Mouse (Mus musculus): ENCODE measurements at regions not wholly inside any gene's neighbourhood (a gene's known extent, or its start where the extent isn't known, plus 50 kb on each side); places are given as distances from the start of the nearest gene placed in this dataset.

DNA sequence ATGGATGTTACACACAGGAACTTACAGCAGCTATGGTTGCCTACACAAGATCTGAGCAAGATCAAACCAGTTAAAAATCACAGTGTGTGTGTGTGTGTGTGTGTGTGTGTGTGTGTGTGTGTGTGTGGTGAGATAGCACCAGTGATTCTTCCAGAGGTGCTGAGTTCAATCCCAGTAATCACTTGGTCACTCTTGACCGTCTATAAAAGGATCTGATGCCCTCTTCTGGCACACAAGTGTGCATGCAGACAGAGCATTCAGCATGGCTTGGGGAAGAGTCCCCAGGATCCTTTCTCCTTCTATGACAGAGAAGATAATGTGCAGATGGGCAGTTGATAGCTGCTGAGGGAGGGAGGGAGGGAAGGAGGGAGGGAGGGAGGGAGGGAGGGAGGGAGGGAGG lies 274.4 kb upstream of the Pkn2 start:
- H3K36me3 ChIP-seq: no peaks in the 10 kb centered on the region
- no peak overlapping the region for H3K27ac ChIP-seq (ENCODE audit: poor library complexity, severe bottlenecking)
- no peaks in the 10 kb centered on the region for H3K4me1 ChIP-seq (replicated peaks)
- H3K9me3 ChIP-seq (replicated peaks): no peaks in the 10 kb centered on the region
- H3K27me3 ChIP-seq (replicated peaks): no peaks in the 10 kb centered on the region
- ATAC-seq (ENCODE audit: insufficient number of reproducible peaks, low FRiP score): no peak
- H3K4me2 ChIP-seq: no peak overlapping the region
- 43% methylated on average over 1 of the region's 1 CpGs for WGBS
- no peak overlapping the region for H3K9ac ChIP-seq
- no peak overlapping the region for H3K4me3 ChIP-seq

DNA sequence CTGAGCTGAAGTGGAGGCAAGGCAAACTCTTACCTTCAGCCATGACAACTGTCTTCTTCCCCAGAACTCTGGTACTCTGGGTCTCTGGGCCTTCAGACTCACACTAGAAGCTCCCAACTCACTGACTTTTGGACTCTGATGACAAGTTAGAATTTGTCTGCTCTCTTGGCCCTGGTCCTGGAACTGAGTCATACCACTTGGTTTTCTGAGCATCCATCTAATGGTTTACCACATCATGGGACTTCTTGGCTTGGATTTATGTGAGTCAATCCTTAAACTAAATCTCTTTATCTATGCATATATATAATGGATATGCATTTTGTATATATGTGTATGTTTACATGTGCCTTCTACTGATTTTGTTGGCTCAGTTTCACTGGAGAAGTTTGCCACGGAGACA lies 273.8 kb upstream of the Pkn2 start:
- H3K4me3 ChIP-seq: no peak overlapping the region
- ATAC-seq (ENCODE audit: insufficient number of reproducible peaks, low FRiP score): no peak
- H3K9ac ChIP-seq: no peak overlapping the region
- H3K27ac ChIP-seq (ENCODE audit: poor library complexity, severe bottlenecking): no peak overlapping the region
- H3K9me3 ChIP-seq (replicated peaks): no peaks in the 10 kb centered on the region
- H3K27me3 ChIP-seq (replicated peaks): no peaks in the 10 kb centered on the region
- H3K4me2 ChIP-seq: no peak overlapping the region
- H3K4me1 ChIP-seq (replicated peaks): no peaks in the 10 kb centered on the region
- no peaks in the 10 kb centered on the region for H3K36me3 ChIP-seq
- 79% methylated on average over 1 of the region's 1 CpGs for WGBS

DNA sequence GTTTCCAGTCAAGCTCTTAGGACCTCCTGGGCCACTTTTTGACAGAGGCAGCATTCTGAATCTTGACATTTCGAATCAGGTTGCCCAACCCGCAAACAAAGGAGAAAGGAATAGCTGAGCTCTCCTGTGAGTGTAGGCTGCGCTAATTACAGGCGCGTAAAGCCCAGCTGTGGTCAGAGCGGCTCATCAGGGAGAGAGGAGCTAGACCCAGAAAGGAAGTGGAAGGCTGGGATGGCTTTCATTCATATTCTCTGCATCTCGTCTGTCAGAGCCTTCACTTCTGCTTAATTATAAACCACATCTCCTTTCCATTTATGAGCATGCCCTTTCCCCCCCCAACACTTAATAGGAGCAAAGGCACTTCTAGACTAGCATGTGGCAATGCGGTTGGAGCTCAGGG lies 265.7 kb upstream of the Pkn2 start:
- no peak overlapping the region for H3K27ac ChIP-seq (ENCODE audit: poor library complexity, severe bottlenecking)
- H3K4me2 ChIP-seq: no peak overlapping the region
- no peaks in the 10 kb centered on the region for H3K36me3 ChIP-seq
- no peak overlapping the region for H3K4me3 ChIP-seq
- H3K9me3 ChIP-seq (replicated peaks): no peaks in the 10 kb centered on the region
- H3K4me1 ChIP-seq (replicated peaks): no peaks in the 10 kb centered on the region
- no peak overlapping the region for H3K9ac ChIP-seq
- 57% methylated on average over 8 of the region's 8 CpGs for WGBS
- no peaks in the 10 kb centered on the region for H3K27me3 ChIP-seq (replicated peaks)
- no peak for ATAC-seq (ENCODE audit: insufficient number of reproducible peaks, low FRiP score)

DNA sequence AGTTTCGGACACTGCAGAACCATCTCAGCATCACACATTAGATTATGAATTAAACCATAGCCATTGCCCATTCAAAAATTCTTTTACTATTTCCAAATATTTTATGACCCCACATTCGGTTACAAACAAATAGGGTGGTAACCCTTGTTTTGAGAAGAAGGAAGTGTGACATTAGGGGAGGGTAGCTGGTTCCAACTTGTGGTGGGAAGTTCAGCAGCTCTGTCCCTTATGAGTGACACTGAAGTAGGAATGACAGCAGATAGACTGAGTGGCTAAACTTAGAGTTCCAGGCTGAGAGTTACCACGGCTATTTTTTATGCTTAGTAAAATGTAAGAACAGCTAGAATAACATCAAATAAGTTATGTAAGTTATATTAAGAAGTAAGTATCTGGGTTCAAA lies 257.1 kb upstream of the Pkn2 start:
- H3K27ac ChIP-seq (ENCODE audit: poor library complexity, severe bottlenecking): no peak overlapping the region
- H3K27me3 ChIP-seq (replicated peaks): no peaks in the 10 kb centered on the region
- H3K4me3 ChIP-seq: no peak overlapping the region
- no peaks in the 10 kb centered on the region for H3K9me3 ChIP-seq (replicated peaks)
- WGBS: 72% methylated on average over 3 of the region's 3 CpGs
- no peak overlapping the region for H3K4me2 ChIP-seq
- H3K4me1 ChIP-seq (replicated peaks): no peaks in the 10 kb centered on the region
- H3K9ac ChIP-seq: no peak overlapping the region
- no peak for ATAC-seq (ENCODE audit: insufficient number of reproducible peaks, low FRiP score)
- H3K36me3 ChIP-seq: no peaks in the 10 kb centered on the region

DNA sequence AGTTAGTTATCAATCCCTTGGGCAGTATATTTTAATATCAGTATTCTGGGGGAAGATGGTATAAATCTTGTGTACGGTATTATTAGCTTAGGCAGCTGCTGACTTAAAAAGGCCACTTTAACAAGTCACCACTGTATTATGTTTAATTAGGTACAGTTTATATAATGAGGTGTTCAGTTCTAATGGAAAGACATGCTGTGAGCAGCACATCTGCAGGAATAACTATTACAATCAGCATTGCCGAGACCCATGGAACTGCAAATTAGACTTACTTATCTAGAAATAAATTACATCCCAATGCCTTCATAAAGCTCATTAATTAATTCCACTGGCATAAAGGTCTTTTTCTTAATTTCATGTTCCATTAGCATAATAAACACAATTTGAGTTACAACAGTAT lies 252.7 kb upstream of the Pkn2 start:
- H3K36me3 ChIP-seq: no peaks in the 10 kb centered on the region
- no peak overlapping the region for H3K9ac ChIP-seq
- no peak for ATAC-seq (ENCODE audit: insufficient number of reproducible peaks, low FRiP score)
- 80% methylated on average over 2 of the region's 2 CpGs for WGBS
- no peak overlapping the region for H3K27ac ChIP-seq (ENCODE audit: poor library complexity, severe bottlenecking)
- H3K9me3 ChIP-seq (replicated peaks): no peaks in the 10 kb centered on the region
- no peak overlapping the region for H3K4me3 ChIP-seq
- no peaks in the 10 kb centered on the region for H3K4me1 ChIP-seq (replicated peaks)
- H3K4me2 ChIP-seq: no peak overlapping the region
- no peaks in the 10 kb centered on the region for H3K27me3 ChIP-seq (replicated peaks)

DNA sequence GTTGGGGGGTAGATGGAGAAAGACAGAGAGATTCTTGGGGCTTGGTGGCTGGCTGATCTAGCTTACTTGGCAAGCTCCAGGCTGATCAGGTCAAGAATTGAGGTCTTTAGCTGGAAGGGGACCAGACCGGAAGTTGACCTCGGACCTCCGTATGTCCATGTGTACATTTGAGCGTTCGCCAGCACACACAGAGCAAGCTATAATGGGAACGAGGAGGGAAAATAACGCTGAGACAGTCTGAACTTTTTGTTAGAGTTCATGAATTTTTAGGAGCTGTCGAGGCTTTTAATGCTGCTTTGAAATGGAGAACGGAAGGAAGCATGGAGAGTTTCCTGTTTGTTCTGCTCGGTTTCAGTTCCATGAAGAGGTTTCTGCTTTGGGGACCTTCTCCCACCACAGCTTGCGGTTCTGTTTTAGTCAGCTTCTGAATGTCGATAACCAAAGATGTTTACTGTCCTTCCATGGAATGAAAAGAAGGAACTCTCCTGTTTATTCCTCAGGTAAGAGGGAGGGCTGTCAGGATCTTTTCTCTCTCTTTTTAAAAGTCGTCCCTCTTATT lies 226.0 kb upstream of the Pkn2 start:
- H3K27ac ChIP-seq (ENCODE audit: poor library complexity, severe bottlenecking): no peak overlapping the region
- ATAC-seq (ENCODE audit: insufficient number of reproducible peaks, low FRiP score): no peak
- WGBS: 76% methylated on average over 13 of the region's 13 CpGs

DNA sequence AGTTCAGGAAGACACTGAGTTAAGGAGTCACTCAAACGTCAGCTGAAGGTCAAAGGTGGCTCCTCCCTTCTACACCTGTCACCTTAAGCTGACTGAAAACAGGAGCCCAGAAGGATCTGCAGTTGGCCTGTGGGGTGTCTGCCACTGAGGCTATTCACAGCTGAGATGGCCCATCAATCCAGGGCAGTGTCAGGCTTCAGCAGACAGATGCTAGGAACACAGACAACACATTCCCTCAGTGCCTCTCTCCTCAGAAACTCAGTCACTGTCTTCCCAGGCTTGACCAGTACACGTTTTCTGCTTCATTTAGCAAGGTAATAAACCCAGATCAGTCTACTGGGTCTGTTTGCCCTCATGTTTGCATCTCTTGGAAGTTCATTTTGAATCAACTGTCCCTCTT lies 222.9 kb upstream of the Pkn2 start:
- no peak overlapping the region for H3K4me3 ChIP-seq
- 20% methylated on average over 2 of the region's 2 CpGs for WGBS
- ATAC-seq (ENCODE audit: insufficient number of reproducible peaks, low FRiP score): no peak

More for the DNA sequence above, 226.0 kb upstream of the Pkn2 start:
- Histone ChIP-seq H3K9me3 (replicated peaks) (no peaks in the 10 kb centered on the region), H3K4me3 (no peak overlapping the region), H3K4me1 (replicated peaks) (peaks cover 12% of the 10 kb centered on the region), H3K9ac (no peak overlapping the region), H3K36me3 (no peaks in the 10 kb centered on the region), H3K27me3 (replicated peaks) (no peaks in the 10 kb centered on the region), H3K4me2 (no peak overlapping the region)

DNA sequence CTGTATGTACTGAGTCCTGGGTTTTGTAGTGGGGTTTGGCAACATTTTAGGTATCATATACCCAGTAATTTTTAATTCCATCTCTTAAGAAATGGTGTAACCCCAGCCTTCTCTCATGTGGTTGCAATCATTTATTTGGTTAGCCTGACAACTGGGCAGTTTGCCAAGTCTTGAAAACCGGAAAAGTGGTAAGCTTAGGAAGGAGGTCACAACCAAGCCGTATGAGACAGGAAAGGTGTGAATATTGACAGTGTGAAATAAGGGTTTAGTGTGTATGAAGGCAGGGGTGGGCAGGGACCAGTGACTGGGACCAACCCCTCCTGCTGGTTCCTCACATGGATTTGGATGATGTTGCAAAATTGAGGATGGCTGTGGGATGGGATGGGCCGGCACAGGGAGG lies 221.5 kb upstream of the Pkn2 start:
- WGBS: 24% methylated on average over 3 of the region's 3 CpGs
- H3K9me3 ChIP-seq (replicated peaks): no peaks in the 10 kb centered on the region
- peaks cover 12% of the 10 kb centered on the region for H3K4me1 ChIP-seq (replicated peaks)
- no peak overlapping the region for H3K9ac ChIP-seq
- H3K27me3 ChIP-seq (replicated peaks): no peaks in the 10 kb centered on the region
- H3K36me3 ChIP-seq: no peaks in the 10 kb centered on the region
- no peak overlapping the region for H3K27ac ChIP-seq (ENCODE audit: poor library complexity, severe bottlenecking)
- H3K4me3 ChIP-seq: no peak overlapping the region
- H3K4me2 ChIP-seq: no peak overlapping the region
- no peak for ATAC-seq (ENCODE audit: insufficient number of reproducible peaks, low FRiP score)

More for the DNA sequence above, 222.9 kb upstream of the Pkn2 start:
- H3K4me2 ChIP-seq: no peak overlapping the region
- no peak overlapping the region for H3K9ac ChIP-seq
- H3K9me3 ChIP-seq (replicated peaks): no peaks in the 10 kb centered on the region
- H3K4me1 ChIP-seq (replicated peaks): peaks cover 12% of the 10 kb centered on the region
- no peaks in the 10 kb centered on the region for H3K36me3 ChIP-seq
- no peak overlapping the region for H3K27ac ChIP-seq (ENCODE audit: poor library complexity, severe bottlenecking)
- no peaks in the 10 kb centered on the region for H3K27me3 ChIP-seq (replicated peaks)

DNA sequence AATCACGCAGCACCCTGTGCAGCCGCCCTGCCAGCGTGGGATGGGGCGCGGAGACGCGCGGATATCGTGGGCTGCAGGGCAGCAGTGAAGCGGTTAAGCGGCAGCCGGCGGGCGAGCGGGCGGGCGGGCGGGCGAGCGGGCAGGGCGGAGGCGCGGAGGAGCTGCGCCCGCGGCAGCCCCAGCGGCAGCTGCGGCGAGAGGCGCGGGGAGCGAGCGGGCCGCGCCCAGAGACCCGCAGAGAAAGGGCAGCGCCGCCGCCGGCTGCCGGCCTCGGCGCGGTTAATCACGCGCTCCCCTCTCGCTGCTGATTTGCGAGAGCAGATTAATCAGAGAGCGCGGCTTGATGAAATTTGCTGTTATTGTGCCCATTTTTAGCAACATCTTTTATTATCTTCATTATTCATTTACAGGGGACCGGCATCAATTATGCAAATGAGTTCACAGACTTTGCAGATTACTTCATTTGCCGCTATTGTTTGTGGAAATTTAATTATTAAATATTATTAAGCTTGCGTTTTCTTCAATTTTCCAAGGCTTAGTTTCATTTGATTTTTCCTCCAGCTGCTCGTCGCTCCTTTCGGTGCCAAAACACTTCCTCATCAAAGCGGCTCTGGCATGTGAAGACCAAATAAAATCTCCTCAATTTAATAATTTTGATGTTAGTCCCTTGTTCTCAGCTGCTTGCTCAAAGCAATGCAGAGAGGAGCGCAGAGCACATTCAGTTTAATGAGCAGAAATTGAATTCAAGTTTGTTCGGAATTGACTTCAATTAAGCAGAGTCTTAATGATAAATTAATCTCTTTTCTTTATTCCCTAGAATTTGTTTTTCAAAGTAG lies 219.2 kb upstream of the Pkn2 start:
- H3K27ac ChIP-seq (ENCODE audit: poor library complexity, severe bottlenecking): no peak overlapping the region
- peak; percentile 57; the same call in 1 of the 2 replicates for ATAC-seq (ENCODE audit: insufficient number of reproducible peaks, low FRiP score)

DNA sequence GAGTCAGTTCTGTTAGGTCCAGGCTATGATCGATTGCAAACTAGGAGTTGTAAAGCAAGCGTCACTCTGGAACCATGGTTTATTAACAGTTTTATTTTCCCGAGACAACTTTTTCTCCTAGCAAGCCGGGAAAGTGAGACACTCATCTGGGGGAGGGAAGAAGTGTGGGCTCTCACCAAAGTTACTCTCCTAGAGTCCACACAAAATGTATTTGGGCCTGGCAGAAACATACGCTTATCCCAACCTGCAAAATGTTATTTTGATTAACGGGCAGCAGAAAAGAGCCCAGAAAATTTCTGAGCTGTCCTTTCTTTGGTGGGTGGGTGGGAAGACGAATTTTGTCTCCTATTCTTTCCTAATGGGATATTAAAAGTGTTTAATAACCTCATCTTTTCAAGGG lies 218.4 kb upstream of the Pkn2 start:
- ATAC-seq (ENCODE audit: insufficient number of reproducible peaks, low FRiP score): no peak
- 75% methylated on average over 7 of the region's 7 CpGs for WGBS
- H3K27me3 ChIP-seq (replicated peaks): no peaks in the 10 kb centered on the region
- no peak overlapping the region for H3K4me3 ChIP-seq
- no peaks in the 10 kb centered on the region for H3K36me3 ChIP-seq
- no peak overlapping the region for H3K27ac ChIP-seq (ENCODE audit: poor library complexity, severe bottlenecking)
- no peaks in the 10 kb centered on the region for H3K9me3 ChIP-seq (replicated peaks)
- peak overlapping the region; percentile 89 for H3K4me2 ChIP-seq
- H3K9ac ChIP-seq: no peak overlapping the region
- peaks cover 12% of the 10 kb centered on the region for H3K4me1 ChIP-seq (replicated peaks)

More for the DNA sequence above, 219.2 kb upstream of the Pkn2 start:
- Histone ChIP-seq H3K9ac (peak overlapping the region; percentile 76), H3K9me3 (replicated peaks) (no peaks in the 10 kb centered on the region), H3K36me3 (no peaks in the 10 kb centered on the region), H3K27me3 (replicated peaks) (no peaks in the 10 kb centered on the region), H3K4me3 (peak overlapping the region; percentile 63), H3K4me2 (peak overlapping the region; percentile 89), H3K4me1 (replicated peaks) (peaks cover 12% of the 10 kb centered on the region)
- 4% methylated on average over 59 of the region's 59 CpGs for WGBS

DNA sequence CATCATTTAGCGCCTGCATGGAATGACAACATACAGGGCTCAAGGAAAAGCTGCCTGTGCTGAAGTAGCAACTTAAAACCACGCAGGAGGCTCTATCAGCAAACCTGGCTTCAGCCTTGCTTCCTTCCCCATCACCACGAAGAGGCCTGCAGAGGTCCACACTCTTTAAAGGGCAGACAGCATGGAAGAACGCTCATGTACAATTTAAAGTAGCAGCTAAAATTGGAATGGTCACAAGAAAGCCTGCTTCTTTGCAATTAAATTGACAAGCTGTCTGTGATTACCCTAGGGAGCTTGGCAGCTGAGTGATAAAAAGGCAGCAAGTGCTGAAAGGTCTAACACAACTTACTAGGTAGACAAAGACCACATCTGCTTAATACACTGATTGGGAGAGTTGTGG lies 210.4 kb upstream of the Pkn2 start:
- H3K27ac ChIP-seq (ENCODE audit: poor library complexity, severe bottlenecking): peak overlapping the region; percentile 84
- H3K9me3 ChIP-seq (replicated peaks): no peaks in the 10 kb centered on the region
- no peak overlapping the region for H3K9ac ChIP-seq
- 13% methylated on average over 4 of the region's 4 CpGs for WGBS
- H3K4me1 ChIP-seq (replicated peaks): peaks cover 20% of the 10 kb centered on the region
- peak; percentile 71 for ATAC-seq (ENCODE audit: insufficient number of reproducible peaks, low FRiP score)
- H3K4me2 ChIP-seq: peak overlapping the region; percentile 29
- H3K36me3 ChIP-seq: no peaks in the 10 kb centered on the region
- no peak overlapping the region for H3K4me3 ChIP-seq
- H3K27me3 ChIP-seq (replicated peaks): no peaks in the 10 kb centered on the region
